Mouse (Mus musculus): ENCODE measurements around the gene Tmem151b. TPM values are rescaled to one million over a fixed set of nuclear protein-coding genes. Genes with fewer than 3 reads are reported as not detected.

Gene Tmem151b
- polyA plus RNA-seq, 1 experiment from 2014 or later = 1.9 TPM

GRCm38 (mm10) chr17:45585725-45586448, 36.4 kb upstream of the Tmem151b start:
- no peak overlapping the region for H3K4me3 ChIP-seq (ENCODE audit: low read length)
- peaks cover 31% of the 10 kb centered on the region for H3K36me3 ChIP-seq (ENCODE audit: control insufficient read depth, insufficient read depth)
- WGBS = 59% methylated on average over 23 of the region's 23 CpGs
- peaks cover 5% of the 10 kb centered on the region for H3K9me3 ChIP-seq (replicated peaks; ENCODE audit: control insufficient read depth, low read length)
- H3K27ac ChIP-seq (ENCODE audit: low read length) = peak overlapping the region; percentile 93
- no peaks in the 10 kb centered on the region for H3K27me3 ChIP-seq (ENCODE audit: control insufficient read depth, insufficient read depth, low read length)
- no peak for ATAC-seq (replicated peaks; ENCODE audit: extremely low read depth, insufficient read depth, low FRiP score)
- peaks cover 34% of the 10 kb centered on the region for H3K4me1 ChIP-seq (ENCODE audit: control insufficient read depth, insufficient read depth, low read length)
- peak overlapping the region; percentile 58 for H3K9ac ChIP-seq (ENCODE audit: low read length)
- H3K4me2 ChIP-seq (ENCODE audit: low read depth, low read length) = no peak overlapping the region; the same call in 1 of the 2 replicates

DNA sequence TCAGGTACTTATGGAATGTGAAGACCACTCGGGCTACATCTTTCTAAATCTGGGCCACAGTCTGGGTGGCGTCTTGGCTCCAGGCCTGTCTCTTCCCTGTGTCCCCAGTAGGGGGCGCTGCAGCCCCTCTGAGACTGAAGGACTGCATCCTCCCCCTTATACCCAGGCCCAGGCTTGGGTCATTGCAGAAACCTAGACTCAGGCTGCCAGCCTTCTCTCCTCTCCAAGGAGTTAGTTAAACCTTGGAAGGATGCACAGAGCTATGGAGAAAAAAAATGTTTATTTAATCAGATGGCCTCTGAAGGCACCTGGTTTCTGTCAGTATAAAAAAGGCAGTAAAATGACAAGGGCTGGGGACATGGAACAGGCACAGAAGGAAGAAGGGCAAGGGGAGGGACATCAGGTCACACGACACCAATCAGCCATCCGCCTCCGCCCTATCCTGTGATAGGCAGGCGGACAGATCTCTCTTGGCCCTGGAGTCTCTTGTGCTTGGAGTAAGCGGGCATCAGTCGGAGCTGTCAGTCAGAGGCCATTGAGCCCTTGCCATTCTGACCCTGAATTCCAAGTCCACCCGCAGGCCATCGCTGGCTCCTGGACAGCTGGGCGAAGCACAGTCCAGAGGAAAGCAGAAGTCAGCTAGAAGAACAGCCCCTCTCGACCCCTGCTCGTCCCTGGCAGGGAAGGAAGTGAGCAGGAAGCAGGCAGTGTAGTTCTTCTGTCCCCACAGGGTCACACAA, 35.6 kb upstream of the Tmem151b start:
- Histone ChIP-seq H3K27ac (ENCODE audit: low read length) (peak overlapping the region; percentile 93), H3K4me2 (ENCODE audit: low read depth, low read length) (peak overlapping the region; percentile 19; the same call in 1 of the 2 replicates), H3K27me3 (ENCODE audit: control insufficient read depth, insufficient read depth, low read length) (no peaks in the 10 kb centered on the region), H3K9me3 (replicated peaks; ENCODE audit: control insufficient read depth, low read length) (peaks cover 5% of the 10 kb centered on the region), H3K36me3 (ENCODE audit: control insufficient read depth, insufficient read depth) (peaks cover 31% of the 10 kb centered on the region), H3K4me1 (ENCODE audit: control insufficient read depth, insufficient read depth, low read length) (peaks cover 35% of the 10 kb centered on the region), H3K4me3 (ENCODE audit: low read length) (no peak overlapping the region), H3K9ac (ENCODE audit: low read length) (peak overlapping the region; percentile 58)
- peak; percentile 85 for ATAC-seq (replicated peaks; ENCODE audit: extremely low read depth, insufficient read depth, low FRiP score)
- 12% methylated on average over 14 of the region's 14 CpGs for WGBS

DNA sequence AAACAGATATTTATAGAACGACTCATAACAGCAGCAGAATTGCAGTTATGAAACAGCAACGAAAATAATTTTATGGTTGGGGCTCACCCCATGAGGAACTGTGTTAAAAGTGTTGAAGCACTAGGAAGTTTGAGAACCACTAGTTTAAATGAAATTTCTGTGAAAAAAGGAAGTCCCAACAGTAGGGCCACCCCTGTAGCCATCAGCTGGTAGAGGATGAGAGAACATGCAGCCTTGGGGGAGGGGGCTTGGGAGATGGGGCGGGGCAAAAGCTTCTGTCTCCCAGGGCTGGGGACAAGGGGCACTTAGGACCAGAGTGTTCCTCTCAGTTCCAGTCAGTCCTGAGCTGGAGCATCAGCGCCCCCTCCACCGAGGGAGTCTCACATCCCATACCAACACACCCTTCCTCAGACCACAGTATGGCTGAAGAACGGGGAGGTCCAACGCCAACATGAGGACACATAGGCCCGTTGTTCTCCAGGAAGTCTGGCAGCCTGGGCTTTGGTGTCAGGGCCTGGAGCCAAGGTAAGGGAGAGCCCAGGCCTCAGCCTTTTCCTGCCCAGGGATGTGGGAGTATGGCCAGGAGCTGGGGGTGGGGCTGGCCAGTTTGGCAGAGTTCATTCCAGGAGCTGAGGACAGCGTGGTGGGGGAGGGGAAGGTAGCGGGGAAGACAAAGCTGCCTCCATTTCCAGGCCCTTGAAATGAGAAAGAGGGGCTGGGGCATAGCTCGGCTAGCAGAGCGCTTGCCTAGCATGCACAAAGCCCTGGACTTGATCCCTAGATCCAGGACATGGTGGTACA, 34.8 kb upstream of the Tmem151b start:
- H3K4me1 ChIP-seq (ENCODE audit: control insufficient read depth, insufficient read depth, low read length) = peaks cover 35% of the 10 kb centered on the region
- peak; percentile 75 for ATAC-seq (replicated peaks; ENCODE audit: extremely low read depth, insufficient read depth, low FRiP score)
- peak overlapping the region; percentile 5; the same call in 1 of the 2 replicates for H3K4me2 ChIP-seq (ENCODE audit: low read depth, low read length)
- H3K9me3 ChIP-seq (replicated peaks; ENCODE audit: control insufficient read depth, low read length) = peaks cover 5% of the 10 kb centered on the region
- 28% methylated on average over 12 of the region's 12 CpGs for WGBS
- H3K36me3 ChIP-seq (ENCODE audit: control insufficient read depth, insufficient read depth) = peaks cover 27% of the 10 kb centered on the region
- no peaks in the 10 kb centered on the region for H3K27me3 ChIP-seq (ENCODE audit: control insufficient read depth, insufficient read depth, low read length)
- peak overlapping the region; percentile 93 for H3K27ac ChIP-seq (ENCODE audit: low read length)
- no peak overlapping the region for H3K4me3 ChIP-seq (ENCODE audit: low read length)
- 0 out of 2 replicates have a peak overlapping the region, but pooled peaks have one; percentile 38 for H3K9ac ChIP-seq (ENCODE audit: low read length)

DNA sequence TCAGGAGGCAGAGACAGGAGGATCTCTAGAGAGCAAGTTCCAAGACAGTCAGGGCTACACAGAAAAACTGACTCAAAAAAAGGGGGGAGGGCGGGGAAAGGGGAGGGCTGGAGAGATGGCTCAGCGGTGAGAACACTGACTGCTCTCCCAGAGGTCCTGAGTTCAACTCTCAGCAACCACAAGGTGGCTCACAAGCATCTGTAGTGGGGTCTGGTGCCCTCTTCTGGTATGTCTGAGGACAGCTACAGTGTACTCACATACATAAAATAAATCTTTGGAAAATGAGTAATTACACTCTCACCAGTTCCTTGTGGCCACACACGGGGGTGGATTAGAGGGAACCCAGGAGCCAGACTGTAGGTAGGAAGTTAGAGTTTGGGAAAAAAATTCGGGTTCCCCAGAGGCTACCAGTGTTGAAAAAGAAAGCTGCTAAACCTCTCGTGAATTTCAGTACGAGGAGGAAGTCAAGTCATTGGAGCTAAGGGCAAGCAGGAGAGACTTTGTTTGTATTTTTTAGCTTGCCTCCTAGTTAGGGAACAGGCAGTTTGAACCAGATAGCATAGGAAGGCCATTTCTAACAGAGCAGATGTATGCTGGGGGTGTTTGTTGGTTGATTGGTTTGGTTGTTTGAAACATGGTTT, 33.4 kb upstream of the Tmem151b start:
- Histone ChIP-seq H3K27ac (ENCODE audit: low read length) (no peak overlapping the region), H3K36me3 (ENCODE audit: control insufficient read depth, insufficient read depth) (peaks cover 14% of the 10 kb centered on the region), H3K4me1 (ENCODE audit: control insufficient read depth, insufficient read depth, low read length) (peaks cover 44% of the 10 kb centered on the region), H3K9me3 (replicated peaks; ENCODE audit: control insufficient read depth, low read length) (peaks cover 5% of the 10 kb centered on the region), H3K4me2 (ENCODE audit: low read depth, low read length) (no peak overlapping the region), H3K27me3 (ENCODE audit: control insufficient read depth, insufficient read depth, low read length) (no peaks in the 10 kb centered on the region), H3K4me3 (ENCODE audit: low read length) (no peak overlapping the region), H3K9ac (ENCODE audit: low read length) (no peak overlapping the region)
- 59% methylated on average over 6 of the region's 6 CpGs for WGBS
- ATAC-seq (replicated peaks; ENCODE audit: extremely low read depth, insufficient read depth, low FRiP score) = no peak

GRCm38 (mm10) chr17:45582188-45582587, 32.7 kb upstream of the Tmem151b start:
- no peak for ATAC-seq (replicated peaks; ENCODE audit: extremely low read depth, insufficient read depth, low FRiP score)
- no peak overlapping the region for H3K9ac ChIP-seq (ENCODE audit: low read length)
- peaks cover 10% of the 10 kb centered on the region for H3K36me3 ChIP-seq (ENCODE audit: control insufficient read depth, insufficient read depth)
- H3K4me1 ChIP-seq (ENCODE audit: control insufficient read depth, insufficient read depth, low read length) = peaks cover 44% of the 10 kb centered on the region
- no peak overlapping the region for H3K4me2 ChIP-seq (ENCODE audit: low read depth, low read length)
- no peak overlapping the region for H3K27ac ChIP-seq (ENCODE audit: low read length)
- H3K27me3 ChIP-seq (ENCODE audit: control insufficient read depth, insufficient read depth, low read length) = no peaks in the 10 kb centered on the region
- H3K4me3 ChIP-seq (ENCODE audit: low read length) = no peak overlapping the region
- 70% methylated on average over 6 of the region's 6 CpGs for WGBS
- H3K9me3 ChIP-seq (replicated peaks; ENCODE audit: control insufficient read depth, low read length) = peaks cover 5% of the 10 kb centered on the region

DNA sequence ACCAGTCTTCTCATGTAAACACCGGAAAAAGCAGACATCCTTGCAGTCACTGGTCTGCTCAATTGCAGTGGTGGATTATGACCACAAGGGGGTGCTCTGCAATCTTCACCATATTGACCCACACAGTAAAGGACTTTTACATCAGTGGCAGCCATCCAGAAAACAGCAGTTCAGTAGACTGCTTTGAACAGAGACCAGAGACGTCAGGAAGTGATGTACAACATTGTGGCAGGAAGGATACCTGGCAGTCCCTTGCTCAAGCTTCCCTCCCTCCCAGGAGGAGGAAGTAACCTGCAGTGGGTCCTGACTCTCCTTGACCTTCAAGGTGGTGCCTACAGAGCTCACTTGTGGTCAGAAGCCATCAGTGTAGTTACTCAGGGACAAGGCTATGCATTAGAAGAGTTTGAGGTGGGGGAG, 32.1 kb upstream of the Tmem151b start:
- Histone ChIP-seq H3K27me3 (ENCODE audit: control insufficient read depth, insufficient read depth, low read length) (no peaks in the 10 kb centered on the region), H3K27ac (ENCODE audit: low read length) (peak overlapping the region; percentile 68), H3K4me2 (ENCODE audit: low read depth, low read length) (no peak overlapping the region), H3K36me3 (ENCODE audit: control insufficient read depth, insufficient read depth) (peaks cover 5% of the 10 kb centered on the region), H3K4me1 (ENCODE audit: control insufficient read depth, insufficient read depth, low read length) (peaks cover 44% of the 10 kb centered on the region), H3K4me3 (ENCODE audit: low read length) (no peak overlapping the region), H3K9ac (ENCODE audit: low read length) (no peak overlapping the region), H3K9me3 (replicated peaks; ENCODE audit: control insufficient read depth, low read length) (peaks cover 2% of the 10 kb centered on the region)
- whole genome bisulfite sequencing = 7% methylated on average over 2 of the region's 2 CpGs
- ATAC-seq (replicated peaks; ENCODE audit: extremely low read depth, insufficient read depth, low FRiP score) = no peak

GRCm38 (mm10) chr17:45580958-45581477, 31.5 kb upstream of the Tmem151b start:
- Histone ChIP-seq H3K4me3 (ENCODE audit: low read length) (no peak overlapping the region), H3K4me2 (ENCODE audit: low read depth, low read length) (0 out of 2 replicates have a peak overlapping the region, but pooled peaks have one; percentile 5), H3K27me3 (ENCODE audit: control insufficient read depth, insufficient read depth, low read length) (no peaks in the 10 kb centered on the region), H3K4me1 (ENCODE audit: control insufficient read depth, insufficient read depth, low read length) (peaks cover 41% of the 10 kb centered on the region), H3K9me3 (replicated peaks; ENCODE audit: control insufficient read depth, low read length) (no peaks in the 10 kb centered on the region), H3K9ac (ENCODE audit: low read length) (peak overlapping the region; percentile 41; the same call in 1 of the 2 replicates), H3K27ac (ENCODE audit: low read length) (peak overlapping the region; percentile 68), H3K36me3 (ENCODE audit: control insufficient read depth, insufficient read depth) (no peaks in the 10 kb centered on the region; the same call in 1 of the 2 replicates)
- WGBS = 37% methylated on average over 12 of the region's 12 CpGs
- no peak for ATAC-seq (replicated peaks; ENCODE audit: extremely low read depth, insufficient read depth, low FRiP score)

- no peak for ATAC-seq (replicated peaks; ENCODE audit: extremely low read depth, insufficient read depth, low FRiP score)
- Histone ChIP-seq H3K36me3 (ENCODE audit: control insufficient read depth, insufficient read depth) (no peaks in the 10 kb centered on the region), H3K27me3 (ENCODE audit: control insufficient read depth, insufficient read depth, low read length) (no peaks in the 10 kb centered on the region), H3K9me3 (replicated peaks; ENCODE audit: control insufficient read depth, low read length) (no peaks in the 10 kb centered on the region), H3K4me2 (ENCODE audit: low read depth, low read length) (no peak overlapping the region), H3K4me3 (ENCODE audit: low read length) (no peak overlapping the region), H3K27ac (ENCODE audit: low read length) (no peak overlapping the region), H3K9ac (ENCODE audit: low read length) (no peak overlapping the region), H3K4me1 (ENCODE audit: control insufficient read depth, insufficient read depth, low read length) (peaks cover 36% of the 10 kb centered on the region)
- WGBS = 88% methylated on average over 4 of the region's 4 CpGs
Measured at GRCm38 (mm10) chr17:45579554-45579953, 30.1 kb upstream of the Tmem151b start.
